Mouse (Mus musculus) small intestine, adult 2 months (tissue): ENCODE measurements around the gene Gm20605. TPM values are rescaled to one million over a fixed set of nuclear protein-coding genes. Genes with fewer than 3 reads are reported as not detected.

Experiments
- H3K27ac ChIP-seq: fragments of 200-500 bp; 2 replicates; pipeline ENCODE4 v1.5.1; 2012; ENCODE audit warnings: low read depth, low read length, control low read depth, inconsistent platforms; ENCODE audit not compliant: insufficient read depth
- H3K27me3 ChIP-seq: fragments of 200-500 bp; 2 replicates; pipeline ENCODE4 v1.6.1; 2012; ENCODE audit warnings: mild to moderate bottlenecking, moderate library complexity, low read length, inconsistent platforms; ENCODE audit not compliant: control insufficient read depth, insufficient read depth
- H3K36me3 ChIP-seq: fragments of 200-500 bp; 2 replicates; pipeline ENCODE4 v1.6.1; 2012; ENCODE audit warnings: mild to moderate bottlenecking, low read length, control low read depth, inconsistent platforms; ENCODE audit not compliant: control insufficient read depth, insufficient read depth
- H3K4me1 ChIP-seq: fragments of 200-500 bp; 2 replicates; pipeline ENCODE4 v1.6.1; 2012; ENCODE audit warnings: low read length, inconsistent platforms, mixed read lengths; ENCODE audit not compliant: control insufficient read depth, insufficient read depth, insufficient read length
- H3K4me3 ChIP-seq: fragments of 200-500 bp; 2 replicates; pipeline ENCODE4 v1.5.1; 2012; ENCODE audit warnings: low read depth, mild to moderate bottlenecking, control low read depth, inconsistent platforms, low read length, moderate library complexity
- CTCF ChIP-seq: fragments of 200-500 bp; IDR thresholded peaks from 2 replicates; pipeline ENCODE4 v1.5.1; 2012; ENCODE audit warnings: low read depth, mild to moderate bottlenecking, control low read depth, inconsistent platforms, low read length, moderate library complexity, mixed read lengths; ENCODE audit not compliant: insufficient replicate concordance, insufficient read length; ENCODE audit errors: extremely low read depth
- POLR2A ChIP-seq: fragments of 200-500 bp; IDR thresholded peaks from 2 replicates; pipeline ENCODE4 v1.6.1; 2012; ENCODE audit warnings: low read depth, mild to moderate bottlenecking, control low read depth, inconsistent platforms, low read length, moderate library complexity
- WGBS: fragments of 180-500 bp; shearing (Covaris S2); methylation state at CpG from one replicate; pipeline ENCODE4 v1.1.7; 2018; 5-methylcytosine and 5-hydroxymethylcytosine counted together
- polyA plus RNA-seq: library from polyadenylated mRNA; depleted of rRNA; stranded (reverse); fragments of >200 nt; gene quantifications from 2 replicates; pipeline ENCODE4 v1.2.3, GENCODE M21; 2012

The Gm20605 gene
- polyA plus RNA-seq, 1 experiment = 29.0 TPM

GRCm38 (mm10) chr5:137596601-137597261, 32.2 kb upstream of the Gm20605 start:
- Histone ChIP-seq H3K36me3 (no peaks in the 10 kb centered on the region), H3K27ac (no peak overlapping the region), H3K4me3 (peak overlapping the region; percentile 21), H3K27me3 (no peaks in the 10 kb centered on the region), H3K4me1 (peaks cover 8% of the 10 kb centered on the region)
- 69% methylated on average over 28 of the region's 30 CpGs for WGBS
- TF ChIP-seq POLR2A (no peak), CTCF (no peak)

- WGBS = 90% methylated on average over 6 of the region's 6 CpGs
- Histone ChIP-seq H3K4me3 (no peak overlapping the region), H3K36me3 (no peaks in the 10 kb centered on the region), H3K4me1 (peaks cover 12% of the 10 kb centered on the region), H3K27me3 (no peaks in the 10 kb centered on the region), H3K27ac (no peak overlapping the region)
- TF ChIP-seq CTCF (no peak), POLR2A (no peak)
These were observed 31.4 kb upstream of the Gm20605 start for GRCm38 (mm10) chr5:137597625-137598024.

GRCm38 (mm10) chr5:137598100-137598826, 30.7 kb upstream of the Gm20605 start:
- 69% methylated on average over 2 of the region's 2 CpGs for WGBS
- Histone ChIP-seq H3K4me3 (no peak overlapping the region), H3K4me1 (peaks cover 13% of the 10 kb centered on the region), H3K27me3 (no peaks in the 10 kb centered on the region), H3K27ac (no peak overlapping the region), H3K36me3 (no peaks in the 10 kb centered on the region)
- no peak for TF ChIP-seq POLR2A
- TF ChIP-seq CTCF = no peak

GRCm38 (mm10) chr5:137599600-137599999, 29.4 kb upstream of the Gm20605 start:
- no peaks in the 10 kb centered on the region for H3K27me3 ChIP-seq
- no peak overlapping the region for H3K27ac ChIP-seq
- TF ChIP-seq CTCF (no peak), POLR2A (no peak)
- no peaks in the 10 kb centered on the region for H3K36me3 ChIP-seq
- peaks cover 13% of the 10 kb centered on the region for H3K4me1 ChIP-seq
- 73% methylated on average over 9 of the region's 9 CpGs for WGBS
- H3K4me3 ChIP-seq = peak overlapping the region; percentile 87

- H3K27me3 ChIP-seq = no peaks in the 10 kb centered on the region
- peaks cover under 1% of the 10 kb centered on the region; the same call in 1 of the 2 replicates for H3K36me3 ChIP-seq
- no peak overlapping the region; the same call in 1 of the 2 replicates for H3K27ac ChIP-seq
- peak overlapping the region; percentile 87 for H3K4me3 ChIP-seq
- TF ChIP-seq CTCF (no peak), POLR2A (no peak)
- H3K4me1 ChIP-seq = peaks cover 13% of the 10 kb centered on the region
- 2% methylated on average over 19 of the region's 19 CpGs for WGBS
These were observed 28.7 kb upstream of the Gm20605 start for GRCm38 (mm10) chr5:137600281-137600618.

- TF ChIP-seq CTCF (no peak), POLR2A (peak; percentile 84)
- WGBS = under 1% methylated on average over 41 of the region's 41 CpGs
- H3K4me1 ChIP-seq = peaks cover 13% of the 10 kb centered on the region
- H3K27ac ChIP-seq = peak within 1 kb of the TSS; percentile 99
- no peaks in the 10 kb centered on the region for H3K27me3 ChIP-seq
- peak within 1 kb of the TSS; percentile 87 for H3K4me3 ChIP-seq
- peaks cover 2% of the 10 kb centered on the region; the same call in 1 of the 2 replicates for H3K36me3 ChIP-seq
These were observed 28.2 kb upstream of the Gm20605 start, which contains the start of gene Mospd3 for GRCm38 (mm10) chr5:137600619-137601364. TSS of gene Mospd3 (minus strand) at chr5:137601058.
